Mouse (Mus musculus): ENCODE data around the gene Ddc. TPM values are rescaled to one million over a fixed set of nuclear protein-coding genes. Genes with fewer than 3 reads are reported as not detected.

Gene Ddc
- polyA plus RNA-seq, 1 experiment from 2014 or later: 12.4 TPM

GRCm38 (mm10) chr11:11923345-11923744, 25.4 kb upstream of the Ddc start:
- Histone ChIP-seq H3K4me3 (ENCODE audit: low read depth, low read length) (no peak overlapping the region), H3K4me2 (replicated peaks; ENCODE audit: low read depth, low read length) (no peak overlapping the region), H3K9ac (replicated peaks; ENCODE audit: low read depth) (no peak overlapping the region), H3K27me3 (replicated peaks; ENCODE audit: insufficient read depth, low read length) (no peaks in the 10 kb centered on the region), H3K4me1 (ENCODE audit: insufficient read depth, low read depth, low read length) (no peaks in the 10 kb centered on the region), H3K9me3 (ENCODE audit: low read length) (no peaks in the 10 kb centered on the region), H3K27ac (ENCODE audit: low read length) (no peak overlapping the region), H3K36me3 (ENCODE audit: insufficient read depth, low read length) (no peaks in the 10 kb centered on the region)
- ATAC-seq (no peak), DNase-seq (ENCODE audit: low spot score) (no peak)
- WGBS: 72% methylated on average over 3 of the region's 3 CpGs
- no peak for TF ChIP-seq CTCF (IDR thresholded peaks at IDR 0.05)
- TF ChIP-seq EP300 (IDR thresholded peaks at IDR 0.05): no peak

GRCm38 (mm10) chr11:11922106-11922505, 24.2 kb upstream of the Ddc start:
- Histone ChIP-seq H3K4me2 (replicated peaks; ENCODE audit: low read depth, low read length) (no peak overlapping the region), H3K9ac (replicated peaks; ENCODE audit: low read depth) (no peak overlapping the region), H3K4me3 (ENCODE audit: low read depth, low read length) (no peak overlapping the region), H3K27ac (ENCODE audit: low read length) (no peak overlapping the region), H3K36me3 (ENCODE audit: insufficient read depth, low read length) (no peaks in the 10 kb centered on the region), H3K27me3 (replicated peaks; ENCODE audit: insufficient read depth, low read length) (no peaks in the 10 kb centered on the region), H3K9me3 (ENCODE audit: low read length) (no peaks in the 10 kb centered on the region), H3K4me1 (ENCODE audit: insufficient read depth, low read depth, low read length) (no peaks in the 10 kb centered on the region)
- ATAC-seq (no peak), DNase-seq (ENCODE audit: low spot score) (no peak)
- 78% methylated on average over 2 of the region's 2 CpGs for WGBS
- TF ChIP-seq CTCF (IDR thresholded peaks at IDR 0.05) (no peak), EP300 (IDR thresholded peaks at IDR 0.05) (no peak)

- TF ChIP-seq EP300 (IDR thresholded peaks at IDR 0.05) (no peak), CTCF (IDR thresholded peaks at IDR 0.05) (no peak)
- H3K27me3 ChIP-seq (replicated peaks; ENCODE audit: insufficient read depth, low read length): no peaks in the 10 kb centered on the region
- no peaks in the 10 kb centered on the region for H3K9me3 ChIP-seq (ENCODE audit: low read length)
- no peaks in the 10 kb centered on the region for H3K36me3 ChIP-seq (ENCODE audit: insufficient read depth, low read length)
- DNase-seq (ENCODE audit: low spot score) (peak; percentile 86), ATAC-seq (peak; percentile 62)
- H3K9ac ChIP-seq (replicated peaks; ENCODE audit: low read depth): no peak overlapping the region
- no peak overlapping the region for H3K4me3 ChIP-seq (ENCODE audit: low read depth, low read length)
- 21% methylated on average over 7 of the region's 7 CpGs for WGBS
- peak overlapping the region; percentile 52; the same call in 1 of the 2 replicates for H3K27ac ChIP-seq (ENCODE audit: low read length)
- H3K4me1 ChIP-seq (ENCODE audit: insufficient read depth, low read depth, low read length): no peaks in the 10 kb centered on the region
- no peak overlapping the region for H3K4me2 ChIP-seq (replicated peaks; ENCODE audit: low read depth, low read length)
Measured at GRCm38 (mm10) chr11:11907703-11908413, 9.9 kb upstream of the Ddc start.

- TF ChIP-seq EP300 (IDR thresholded peaks at IDR 0.05) (no peak), CTCF (IDR thresholded peaks at IDR 0.05) (no peak)
- H3K4me3 ChIP-seq (ENCODE audit: low read depth, low read length): no peak overlapping the region
- H3K36me3 ChIP-seq (ENCODE audit: insufficient read depth, low read length): no peaks in the 10 kb centered on the region
- no peaks in the 10 kb centered on the region for H3K9me3 ChIP-seq (ENCODE audit: low read length)
- no peaks in the 10 kb centered on the region for H3K4me1 ChIP-seq (ENCODE audit: insufficient read depth, low read depth, low read length)
- DNase-seq (ENCODE audit: low spot score): no peak
- no peak overlapping the region for H3K9ac ChIP-seq (replicated peaks; ENCODE audit: low read depth)
- ATAC-seq: no peak
- no peak overlapping the region for H3K4me2 ChIP-seq (replicated peaks; ENCODE audit: low read depth, low read length)
- H3K27ac ChIP-seq (ENCODE audit: low read length): no peak overlapping the region
- no peaks in the 10 kb centered on the region for H3K27me3 ChIP-seq (replicated peaks; ENCODE audit: insufficient read depth, low read length)
Measured at GRCm38 (mm10) chr11:11905518-11905917, 7.6 kb upstream of the Ddc start.

GRCm38 (mm10) chr11:11904995-11905394, 7.1 kb upstream of the Ddc start:
- WGBS: 62% methylated on average over 5 of the region's 5 CpGs

GRCm38 (mm10) chr11:11901509-11901908, 3.6 kb upstream of the Ddc start:
- ATAC-seq: peak; percentile 77
- Histone ChIP-seq H3K4me1 (ENCODE audit: insufficient read depth, low read depth, low read length) (peaks cover 6% of the 10 kb centered on the region; the same call in 1 of the 2 replicates), H3K27me3 (replicated peaks; ENCODE audit: insufficient read depth, low read length) (no peaks in the 10 kb centered on the region), H3K27ac (ENCODE audit: low read length) (no peak overlapping the region), H3K9ac (replicated peaks; ENCODE audit: low read depth) (no peak overlapping the region), H3K4me2 (replicated peaks; ENCODE audit: low read depth, low read length) (no peak overlapping the region), H3K36me3 (ENCODE audit: insufficient read depth, low read length) (no peaks in the 10 kb centered on the region), H3K9me3 (ENCODE audit: low read length) (no peaks in the 10 kb centered on the region), H3K4me3 (ENCODE audit: low read depth, low read length) (no peak overlapping the region)
- WGBS: 41% methylated on average over 5 of the region's 5 CpGs
- TF ChIP-seq CTCF (IDR thresholded peaks at IDR 0.05) (no peak), EP300 (IDR thresholded peaks at IDR 0.05) (no peak)
- DNase-seq (ENCODE audit: low spot score): peak; percentile 42

More at GRCm38 (mm10) chr11:11904995-11905394, 7.1 kb upstream of the Ddc start:
- no peak overlapping the region for H3K4me3 ChIP-seq (ENCODE audit: low read depth, low read length)
- no peaks in the 10 kb centered on the region for H3K4me1 ChIP-seq (ENCODE audit: insufficient read depth, low read depth, low read length)
- DNase-seq (ENCODE audit: low spot score): no peak
- TF ChIP-seq EP300 (IDR thresholded peaks at IDR 0.05) (no peak), CTCF (IDR thresholded peaks at IDR 0.05) (no peak)
- H3K9me3 ChIP-seq (ENCODE audit: low read length): no peaks in the 10 kb centered on the region
- H3K4me2 ChIP-seq (replicated peaks; ENCODE audit: low read depth, low read length): no peak overlapping the region
- no peaks in the 10 kb centered on the region for H3K36me3 ChIP-seq (ENCODE audit: insufficient read depth, low read length)
- no peak overlapping the region for H3K27ac ChIP-seq (ENCODE audit: low read length)
- no peak overlapping the region for H3K9ac ChIP-seq (replicated peaks; ENCODE audit: low read depth)
- no peak for ATAC-seq
- H3K27me3 ChIP-seq (replicated peaks; ENCODE audit: insufficient read depth, low read length): no peaks in the 10 kb centered on the region
